Mouse (Mus musculus) stomach, postnatal 0 days (tissue): Measurements from ENCODE around the gene Speer4d.
"Not testable (repeated sequence)": the region's sequence is repeated elsewhere in the genome, so short reads cannot be mapped to it uniquely, and the experiment has no call there.

ENCODE experiments used
- CTCF ChIP-seq: IDR thresholded peaks from 2 replicates; pipeline ENCODE4 v1.5.1; 2016; ENCODE audit warnings: antibody characterized with exemption, low read depth, mild to moderate bottlenecking, moderate library complexity
- EP300 ChIP-seq: optimal IDR thresholded peaks from 2 replicates; pipeline ENCODE3; 2016; ENCODE audit warnings: antibody characterized with exemption

GRCm38 (mm10) chr5:15603008-15603407 is 15.9 kb upstream of the Speer4d start:
- not testable (repeated sequence) for TF ChIP-seq CTCF, EP300
